Mouse (Mus musculus) cortical plate, adult 2 months (tissue): Measurements from ENCODE around the gene Tnfrsf21.

Experiments
- CTCF ChIP-seq: fragments of 200-500 bp; IDR thresholded peaks from 2 replicates; pipeline ENCODE4 v1.5.1; 2011; ENCODE audit warnings: mild to moderate bottlenecking, control low read depth, low read length; ENCODE audit not compliant: insufficient read depth; ENCODE audit errors: extremely low read depth
- POLR2A ChIP-seq: fragments of 200-500 bp; IDR thresholded peaks from 2 replicates; pipeline ENCODE4 v1.6.1; 2011; ENCODE audit warnings: mild to moderate bottlenecking, low read length, control low read depth; ENCODE audit not compliant: insufficient read depth; ENCODE audit errors: extremely low read depth

DNA sequence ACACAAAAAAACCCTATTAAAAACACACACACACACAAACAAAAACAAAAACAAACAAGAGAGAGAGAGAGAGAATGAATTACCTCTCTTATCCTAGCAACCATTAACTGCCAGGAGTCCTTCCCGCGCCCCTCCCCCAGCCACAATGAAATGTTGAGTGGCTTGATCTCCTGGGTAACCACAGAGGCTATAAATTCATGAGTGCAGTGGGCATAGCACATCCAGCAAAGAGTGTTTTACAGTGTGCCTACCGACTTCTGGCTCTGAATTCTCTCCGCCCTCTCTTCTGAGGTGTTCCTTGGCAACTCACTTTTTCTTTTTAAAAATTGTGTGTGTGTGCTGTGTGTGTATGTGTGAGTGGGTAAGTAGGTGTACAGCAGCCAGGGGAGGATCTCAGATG, 38.0 kb upstream of the Tnfrsf21 start:
- TF ChIP-seq CTCF (no peak), POLR2A (no peak)
